Mouse (Mus musculus) stomach, embryonic 16.5 days (tissue): ENCODE measurements around the gene Bcl11a. TPM values are rescaled to one million over a fixed set of nuclear protein-coding genes. Genes with fewer than 3 reads are reported as not detected.

Source experiments
- ATAC-seq: fragments of 200-750 bp; cut with Nextera tagmentation; 2 replicates; pipeline ENCODE4 v1.8.0; 2017; ENCODE audit warnings: moderate number of reproducible peaks, moderate TSS enrichment; ENCODE audit not compliant: insufficient read depth, low FRiP score
- H3K27ac ChIP-seq: fragments of 300-500 bp; sonication (generic); 2 replicates; pipeline ENCODE4 v1.5.1; 2014; ENCODE audit warnings: low read length
- H3K27me3 ChIP-seq: fragments of 300-500 bp; sonication (generic); 2 replicates; pipeline ENCODE4 v1.6.1; 2014; ENCODE audit warnings: low read length, control low read depth, mixed read lengths; ENCODE audit not compliant: control insufficient read depth, insufficient read depth
- H3K36me3 ChIP-seq: fragments of 300-500 bp; sonication (generic); 2 replicates; pipeline ENCODE4 v1.6.1; 2014; ENCODE audit warnings: low read length; ENCODE audit not compliant: control insufficient read depth, insufficient read depth
- H3K4me1 ChIP-seq: fragments of 300-500 bp; sonication (generic); 2 replicates; pipeline ENCODE4 v1.6.1; 2014; ENCODE audit warnings: low read length, control low read depth, mixed read lengths; ENCODE audit not compliant: control insufficient read depth, insufficient read depth
- H3K4me2 ChIP-seq: fragments of 300-500 bp; sonication (generic); 2 replicates; pipeline ENCODE4 v1.6.1; 2014; ENCODE audit warnings: low read depth, low read length, mixed read lengths
- H3K4me3 ChIP-seq: fragments of 300-500 bp; sonication (generic); replicated peaks from 2 replicates; pipeline ENCODE4 v1.5.1; 2014; ENCODE audit warnings: mild to moderate bottlenecking, low read length
- H3K9ac ChIP-seq: fragments of 300-500 bp; sonication (generic); 2 replicates; pipeline ENCODE4 v1.6.1; 2014; ENCODE audit warnings: low read length
- H3K9me3 ChIP-seq: fragments of 300-500 bp; sonication (generic); replicated peaks from 2 replicates; pipeline ENCODE4 v1.6.1; 2016; ENCODE audit warnings: low read length, control low read depth; ENCODE audit not compliant: control insufficient read depth
- WGBS: fragments of 180-500 bp; shearing (Covaris S2); extraction: QIAGEN DNeasy Blood & Tissue Kit; methylation state at CpG from one replicate; pipeline ENCODE4 v1.1.7; 2014; 5-methylcytosine and 5-hydroxymethylcytosine counted together
- polyA plus RNA-seq: library from polyadenylated mRNA; unstranded; fragments of >200 nt; fragmentation: Nextera tagmentation; extraction: Ambion mirVana; gene quantifications from 2 replicates; pipeline ENCODE4 v1.2.1, GENCODE M21; 2015

Gene Bcl11a
- polyA plus RNA-seq, 1 experiment from 2014 or later: 24.9 TPM

DNA sequence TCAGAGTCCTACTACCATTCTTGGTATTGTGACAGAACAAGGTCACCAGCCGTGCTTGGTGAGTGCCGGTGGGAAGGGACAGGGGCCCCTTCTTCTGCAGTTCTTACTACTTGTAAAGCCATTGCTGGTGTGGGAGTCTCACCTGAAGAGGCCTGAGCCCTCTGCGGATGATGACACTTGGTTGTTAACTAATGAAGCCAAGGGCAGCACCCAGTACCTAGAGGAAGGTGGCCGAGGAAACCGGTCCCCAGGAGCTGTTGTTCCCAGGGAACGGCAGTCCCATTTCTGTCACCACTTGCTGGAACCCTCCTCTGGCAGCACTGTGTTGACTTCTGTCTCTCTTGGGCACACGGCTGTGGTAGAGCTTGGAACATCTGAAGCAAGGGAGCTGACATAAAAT is 105.6 kb downstream of the Bcl11a start:
- 90% methylated on average over 7 of the region's 7 CpGs for WGBS
- no peak for ATAC-seq

DNA sequence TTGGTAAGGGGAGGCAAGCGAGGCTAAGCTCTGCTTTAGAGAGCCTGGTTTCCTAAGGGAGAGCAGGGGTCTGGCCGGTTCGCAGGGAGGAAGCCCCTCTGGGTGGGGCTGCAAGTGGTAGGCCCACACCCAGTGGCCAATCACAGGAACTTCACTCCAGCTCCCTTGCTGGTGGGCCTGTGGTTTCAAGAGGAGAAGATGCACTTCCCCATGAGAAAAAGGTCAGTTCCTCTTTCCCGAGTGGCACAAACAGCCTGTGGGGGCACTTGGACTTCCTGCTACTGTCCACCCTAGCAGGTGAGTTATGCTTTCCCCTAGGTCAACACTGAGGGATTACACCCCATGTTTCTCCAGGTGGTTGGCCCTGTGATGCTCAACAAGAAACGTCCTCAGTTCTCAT is 107.1 kb downstream of the Bcl11a start:
- Histone ChIP-seq H3K4me3 (no peak overlapping the region), H3K4me2 (no peak overlapping the region), H3K9me3 (no peaks in the 10 kb centered on the region), H3K36me3 (no peaks in the 10 kb centered on the region), H3K9ac (no peak overlapping the region), H3K27ac (no peak overlapping the region), H3K27me3 (no peaks in the 10 kb centered on the region), H3K4me1 (no peaks in the 10 kb centered on the region)
- WGBS: 68% methylated on average over 5 of the region's 5 CpGs
- ATAC-seq: no peak

More for the DNA sequence above, 105.6 kb downstream of the Bcl11a start:
- Histone ChIP-seq H3K27ac (no peak overlapping the region), H3K36me3 (no peaks in the 10 kb centered on the region), H3K9me3 (no peaks in the 10 kb centered on the region), H3K4me3 (no peak overlapping the region), H3K9ac (no peak overlapping the region), H3K4me2 (no peak overlapping the region), H3K27me3 (no peaks in the 10 kb centered on the region), H3K4me1 (no peaks in the 10 kb centered on the region)

DNA sequence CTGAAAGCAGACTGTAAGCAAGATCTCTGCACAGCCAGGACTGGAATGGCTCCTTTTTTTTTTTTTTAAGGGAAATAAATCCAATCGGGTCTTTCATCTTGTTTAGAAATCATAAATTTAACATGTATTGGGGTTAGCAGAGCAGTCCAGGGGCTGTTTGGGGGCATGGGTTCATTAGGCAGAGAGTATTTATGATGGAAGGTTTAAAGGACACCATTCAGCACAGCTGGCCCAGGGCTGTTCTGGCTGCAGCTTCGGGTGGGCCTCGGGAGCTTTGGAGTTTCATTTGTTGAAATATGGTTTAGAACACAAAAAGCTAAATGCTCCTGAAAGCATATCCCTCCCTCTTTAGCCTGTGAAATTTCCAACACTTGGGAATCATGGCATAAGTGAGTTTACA is 112.6 kb downstream of the Bcl11a start:
- Histone ChIP-seq H3K9ac (no peak overlapping the region), H3K4me1 (no peaks in the 10 kb centered on the region), H3K27ac (no peak overlapping the region), H3K36me3 (no peaks in the 10 kb centered on the region), H3K9me3 (no peaks in the 10 kb centered on the region), H3K4me3 (no peak overlapping the region), H3K4me2 (no peak overlapping the region), H3K27me3 (no peaks in the 10 kb centered on the region)
- 43% methylated on average over 3 of the region's 3 CpGs for WGBS
- no peak for ATAC-seq

DNA sequence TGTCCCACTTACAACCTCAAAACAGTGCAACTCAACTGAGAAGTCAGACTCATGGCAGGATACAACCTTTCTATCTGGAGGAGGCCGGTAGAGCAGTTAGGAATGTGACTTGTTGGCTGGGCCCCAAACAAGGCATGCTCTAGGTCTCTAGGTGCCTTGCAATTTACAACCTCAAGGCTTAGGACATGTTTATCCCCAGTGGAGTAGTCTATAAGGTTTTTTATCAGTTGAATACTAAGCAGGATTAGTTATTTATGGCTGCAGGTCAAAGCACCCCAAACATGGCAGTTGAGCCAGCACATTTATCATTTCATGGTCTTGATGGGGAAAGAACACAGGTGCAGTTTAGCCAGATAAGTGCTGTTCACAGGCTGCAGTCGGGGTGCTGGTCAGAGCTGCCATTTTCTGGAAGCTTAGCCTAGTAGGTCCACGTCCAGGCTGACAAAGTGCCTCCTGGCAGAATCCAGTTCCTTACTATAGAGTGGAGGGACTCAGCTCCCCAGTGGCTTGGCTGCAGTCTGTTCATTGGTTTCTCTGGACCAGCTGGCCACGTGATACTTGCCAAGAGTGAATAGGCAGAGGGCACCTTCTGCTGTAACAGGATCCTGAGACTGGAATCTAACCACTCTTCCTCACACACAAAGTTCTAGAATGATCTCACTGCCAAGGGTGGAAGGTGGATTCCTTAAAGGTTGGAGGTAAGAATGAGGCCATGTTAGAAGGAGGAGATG is 118.8 kb downstream of the Bcl11a start:
- ATAC-seq: 0 out of 2 replicates have a peak, but pooled peaks have one; percentile 37
- Histone ChIP-seq H3K4me3 (no peak overlapping the region), H3K36me3 (no peaks in the 10 kb centered on the region), H3K4me1 (no peaks in the 10 kb centered on the region), H3K27ac (no peak overlapping the region), H3K9me3 (no peaks in the 10 kb centered on the region), H3K27me3 (no peaks in the 10 kb centered on the region), H3K9ac (no peak overlapping the region), H3K4me2 (no peak overlapping the region)
- 63% methylated on average over 4 of the region's 4 CpGs for WGBS

DNA sequence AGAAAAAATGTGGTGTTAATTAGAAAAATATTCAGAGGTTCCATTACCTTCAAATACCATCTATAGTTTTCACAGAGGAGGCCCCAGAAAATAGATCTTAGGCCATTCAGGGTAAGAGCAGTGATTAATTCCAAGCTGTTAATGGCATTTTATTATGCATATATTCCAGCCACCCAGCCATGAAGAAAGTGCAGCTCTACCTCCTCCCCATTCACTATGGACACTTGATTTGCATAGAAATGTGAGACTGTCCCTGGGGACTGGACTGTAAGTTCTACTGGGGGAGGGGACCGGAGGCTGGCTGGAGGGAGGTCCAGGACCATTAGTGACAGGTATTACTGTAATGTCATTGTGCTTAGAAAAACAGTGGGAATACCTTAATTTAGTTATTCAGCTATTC is 119.6 kb downstream of the Bcl11a start:
- Histone ChIP-seq H3K9me3 (no peaks in the 10 kb centered on the region), H3K4me3 (no peak overlapping the region), H3K4me1 (peaks cover 1% of the 10 kb centered on the region), H3K27ac (no peak overlapping the region), H3K4me2 (no peak overlapping the region), H3K9ac (no peak overlapping the region), H3K27me3 (no peaks in the 10 kb centered on the region), H3K36me3 (no peaks in the 10 kb centered on the region)
- WGBS: 89% methylated on average over 1 of the region's 1 CpGs
- ATAC-seq: no peak

DNA sequence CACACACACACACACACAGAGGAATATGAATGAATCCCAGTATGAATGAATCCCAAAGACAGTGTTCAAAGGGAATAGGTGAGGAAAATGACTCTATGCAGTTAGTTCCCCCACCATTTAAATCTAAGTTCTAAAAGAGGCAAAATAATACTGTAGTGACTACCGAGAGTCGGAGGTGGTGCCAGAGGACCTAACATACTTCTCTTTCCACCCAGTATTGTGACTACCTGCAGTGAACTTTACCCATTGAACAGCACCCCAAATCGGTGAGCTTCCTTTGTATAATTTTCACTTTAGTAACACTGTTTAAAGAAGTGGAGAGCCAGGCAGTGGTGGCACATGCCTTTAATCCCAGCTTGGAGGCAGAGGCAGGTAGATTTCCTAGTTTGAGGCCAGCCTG is 121.7 kb downstream of the Bcl11a start:
- no peak for ATAC-seq
- Histone ChIP-seq H3K4me3 (no peak overlapping the region), H3K36me3 (no peaks in the 10 kb centered on the region), H3K4me1 (peaks cover 8% of the 10 kb centered on the region), H3K9ac (no peak overlapping the region), H3K9me3 (no peaks in the 10 kb centered on the region), H3K27me3 (no peaks in the 10 kb centered on the region), H3K27ac (no peak overlapping the region), H3K4me2 (no peak overlapping the region)
- 84% methylated on average over 3 of the region's 3 CpGs for WGBS

DNA sequence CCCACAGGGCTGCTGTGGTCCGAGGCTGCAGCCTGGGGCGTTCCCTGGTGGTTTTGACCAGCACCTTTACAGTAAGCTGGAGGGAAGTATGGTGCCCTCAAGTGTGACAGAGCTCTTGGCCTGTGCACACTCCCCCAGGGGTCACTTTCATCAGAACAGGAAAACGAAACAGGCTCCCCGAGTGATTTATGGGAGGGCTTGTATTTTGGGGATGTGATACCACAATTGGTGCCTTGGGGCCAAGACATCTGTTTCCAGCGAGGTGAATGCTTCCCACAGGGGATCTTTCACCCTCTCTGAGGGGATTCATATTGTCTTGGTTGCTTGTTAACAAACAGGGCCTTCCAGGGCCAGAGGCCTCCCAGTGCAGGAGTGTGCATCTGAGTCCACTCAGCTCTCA is 122.5 kb downstream of the Bcl11a start:
- no peak for ATAC-seq
- no peak overlapping the region for H3K27ac ChIP-seq

DNA sequence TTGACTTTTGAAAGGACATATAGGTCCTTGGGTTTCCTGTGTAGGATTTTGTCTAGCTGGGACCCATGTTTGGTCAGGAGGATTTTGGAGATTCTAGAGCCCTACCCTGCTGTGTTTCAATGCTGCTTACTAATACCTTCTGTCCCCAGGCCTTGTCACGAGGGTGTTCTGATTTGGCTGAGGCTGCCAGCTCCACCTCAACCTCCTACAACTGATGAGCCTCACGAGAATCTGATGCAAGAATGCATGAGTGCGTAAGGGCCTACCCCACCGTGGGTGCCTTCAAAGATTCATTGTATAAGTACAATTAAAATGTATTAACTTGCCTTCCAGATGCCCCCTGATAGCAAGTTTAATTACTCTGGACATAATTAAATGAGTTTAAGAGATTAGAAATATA is 123.4 kb downstream of the Bcl11a start:
- ATAC-seq: no peak
- Histone ChIP-seq H3K4me2 (no peak overlapping the region), H3K9ac (no peak overlapping the region), H3K4me3 (no peak overlapping the region), H3K27me3 (no peaks in the 10 kb centered on the region), H3K36me3 (no peaks in the 10 kb centered on the region), H3K27ac (no peak overlapping the region), H3K4me1 (peaks cover 8% of the 10 kb centered on the region), H3K9me3 (no peaks in the 10 kb centered on the region)
- WGBS: 86% methylated on average over 4 of the region's 4 CpGs

More for the DNA sequence above, 122.5 kb downstream of the Bcl11a start:
- no peak overlapping the region for H3K4me2 ChIP-seq
- no peaks in the 10 kb centered on the region for H3K36me3 ChIP-seq
- H3K4me1 ChIP-seq: peaks cover 8% of the 10 kb centered on the region
- H3K4me3 ChIP-seq: no peak overlapping the region
- H3K9ac ChIP-seq: no peak overlapping the region
- H3K27me3 ChIP-seq: no peaks in the 10 kb centered on the region
- no peaks in the 10 kb centered on the region for H3K9me3 ChIP-seq
- 69% methylated on average over 5 of the region's 5 CpGs for WGBS

DNA sequence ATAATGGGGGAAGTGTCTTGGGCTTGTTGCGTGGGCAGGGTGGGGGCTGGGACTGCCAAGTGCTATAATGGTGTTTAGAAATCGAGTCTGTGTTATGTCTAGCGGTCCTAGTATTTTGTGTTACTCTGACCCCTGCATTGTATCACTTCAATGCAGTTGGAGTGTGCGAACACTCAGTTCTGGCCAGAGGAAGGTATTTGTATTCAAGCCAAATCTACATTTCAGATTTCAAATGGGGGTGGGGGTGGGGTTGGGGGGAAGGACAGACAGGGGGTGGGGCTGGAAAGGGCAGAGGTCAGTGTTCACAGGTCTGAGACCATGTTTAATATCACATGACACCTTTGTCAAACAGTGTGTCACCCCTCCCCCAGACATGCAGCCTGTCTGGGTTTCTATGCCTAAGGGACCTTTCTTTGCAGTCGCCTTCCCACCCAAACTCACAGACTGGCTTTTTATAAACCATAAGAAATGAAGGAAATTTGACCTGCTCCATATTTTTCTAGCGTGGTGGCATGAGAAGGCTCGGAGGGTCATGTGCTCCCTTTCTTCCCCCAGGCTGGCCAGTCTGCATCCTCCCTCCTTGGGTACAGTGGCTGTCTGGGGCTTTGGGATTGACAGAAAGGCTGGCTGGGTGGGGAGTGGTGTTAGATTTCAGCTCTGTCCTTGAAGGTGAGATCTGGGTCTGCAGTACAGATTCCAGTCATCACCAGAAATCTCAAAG is 124.9 kb downstream of the Bcl11a start:
- Histone ChIP-seq H3K27me3 (no peaks in the 10 kb centered on the region), H3K36me3 (no peaks in the 10 kb centered on the region), H3K4me1 (peaks cover 8% of the 10 kb centered on the region), H3K9ac (no peak overlapping the region), H3K4me3 (no peak overlapping the region), H3K4me2 (no peak overlapping the region), H3K9me3 (no peaks in the 10 kb centered on the region), H3K27ac (no peak overlapping the region)
- no peak for ATAC-seq
- 20% methylated on average over 7 of the region's 7 CpGs for WGBS
